Mouse (Mus musculus) urinary bladder, adult 2 months (tissue): ENCODE data around the gene Ms4a14. TPM values are rescaled to one million over a fixed set of nuclear protein-coding genes. Genes with fewer than 3 reads are reported as not detected.
"Not testable (repeated sequence)": the region's sequence is repeated elsewhere in the genome, so short reads cannot be mapped to it uniquely, and the experiment has no call there.

Experiments
- DNase-seq: peaks from one replicate; pipeline ENCODE4 v3.0.0; 2022; ENCODE audit warnings: low spot score
- polyA plus RNA-seq: library from polyadenylated mRNA; depleted of rRNA; stranded (reverse); fragments of >200 nt; gene quantifications from 2 replicates; pipeline ENCODE4 v1.2.3, GENCODE M21; 2012; rRNA removed

Ms4a14 gene
- polyA plus RNA-seq, result 1.6 and 2.0 TPM in 2 replicates

DNA sequence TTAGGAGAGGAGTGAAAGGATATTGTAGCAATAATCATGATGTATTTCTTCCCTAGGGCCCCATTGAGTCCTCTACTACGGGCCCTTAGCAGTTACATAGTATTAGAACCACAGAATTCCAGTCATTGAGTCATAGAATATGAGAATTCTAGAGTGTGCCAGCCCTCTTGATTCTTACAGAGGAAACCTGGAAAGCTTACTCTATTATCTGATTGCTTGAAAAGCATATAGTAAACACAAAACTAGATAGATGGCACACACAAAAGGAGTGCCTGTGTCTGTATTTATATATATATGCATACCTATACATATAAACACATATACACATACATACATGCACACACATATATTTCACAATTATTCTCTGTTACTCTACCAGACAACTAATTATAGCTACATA lies at the start of gene Ms4a14:
Gene Ms4a14 (minus strand): TSS at position 101 of the 400 bp plus-strand sequence.
- DNase-seq, result no peak

- no peak for DNase-seq
Measured at GRCm38 (mm10) chr19:11362002-11362401, 47.7 kb upstream of the Ms4a14 start.

DNA sequence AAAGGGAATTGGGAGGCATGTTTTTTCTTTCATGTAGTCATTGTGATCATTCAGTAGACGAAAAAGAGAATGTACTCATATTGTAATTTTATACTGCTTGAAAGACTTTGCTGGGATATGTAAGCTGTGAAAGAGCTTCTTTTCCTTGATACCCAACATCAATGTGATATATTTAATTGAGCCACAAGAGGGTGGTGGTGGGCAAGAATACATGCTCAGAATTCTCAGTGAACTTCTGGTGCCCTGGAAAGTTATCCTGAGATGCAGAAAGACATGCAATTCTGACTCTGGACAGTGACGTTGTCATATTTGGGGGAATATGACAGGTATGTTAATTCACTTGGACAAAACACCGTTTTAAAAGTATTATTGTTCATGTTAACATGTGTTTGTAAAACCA lies 45.9 kb upstream of the Ms4a14 start:
- DNase-seq, result no peak

- no peak for DNase-seq
Measured at GRCm38 (mm10) chr19:11355730-11356129, 41.5 kb upstream of the Ms4a14 start.

DNA sequence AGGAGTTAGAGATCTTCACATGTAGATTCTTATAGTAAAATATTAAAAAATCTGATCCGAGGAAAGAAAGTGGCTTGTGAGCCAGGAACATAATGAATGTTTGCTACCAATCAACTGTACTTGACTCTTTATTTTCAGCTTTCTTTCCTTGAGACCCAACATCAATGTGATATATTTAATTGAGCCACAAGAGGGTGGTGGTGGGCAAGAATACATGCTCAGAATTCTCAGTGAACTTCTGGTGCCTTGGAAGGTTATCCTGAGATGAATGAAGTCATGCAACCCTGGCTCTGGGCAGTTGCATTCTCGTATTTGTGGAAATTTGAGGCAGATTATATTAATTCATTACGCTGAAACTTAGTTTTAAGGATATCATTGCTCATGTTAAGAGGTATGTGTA lies 37.6 kb upstream of the Ms4a14 start:
- DNase-seq, result no peak

GRCm38 (mm10) chr19:11349698-11350481 lies 35.6 kb upstream of the Ms4a14 start:
- no peak for DNase-seq

DNA sequence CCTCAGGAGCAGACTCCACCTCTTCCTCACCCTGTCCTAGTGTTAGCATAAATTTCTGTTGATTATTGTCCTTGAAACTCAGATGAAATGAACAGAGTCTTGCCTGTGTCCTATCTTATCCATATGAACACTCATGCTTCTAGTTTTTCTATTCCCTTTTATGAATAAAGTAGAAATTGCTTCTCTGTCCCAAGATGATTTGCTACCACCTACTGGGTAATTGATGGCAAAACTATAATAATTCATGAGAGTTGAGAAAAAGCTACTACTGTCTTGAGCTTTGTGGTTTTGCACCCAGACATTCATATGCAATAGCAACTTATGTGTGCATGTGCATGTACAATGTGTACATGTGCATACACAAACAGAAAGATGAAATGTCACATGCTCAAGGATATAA lies 29.7 kb upstream of the Ms4a14 start:
- no peak for DNase-seq

DNA sequence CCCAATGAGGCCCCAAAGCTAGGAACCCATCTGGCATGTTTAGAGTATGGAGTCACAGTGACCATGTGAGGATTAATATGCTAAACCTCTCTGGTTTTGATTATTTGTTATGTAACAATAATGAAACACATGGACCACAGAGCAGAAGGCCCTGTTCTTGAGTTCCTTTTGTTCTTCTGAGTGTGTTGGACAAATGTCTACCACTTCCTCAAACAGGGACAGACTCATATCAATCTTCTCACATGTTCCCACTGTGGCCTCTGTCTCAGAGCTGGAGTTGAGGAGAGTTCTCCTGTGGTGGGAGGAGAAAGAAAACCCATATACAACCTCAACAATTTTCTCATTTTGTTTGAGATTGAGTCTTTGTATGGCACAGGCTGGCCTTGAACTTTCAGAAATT lies 28.9 kb upstream of the Ms4a14 start:
- DNase-seq, result no peak

DNA sequence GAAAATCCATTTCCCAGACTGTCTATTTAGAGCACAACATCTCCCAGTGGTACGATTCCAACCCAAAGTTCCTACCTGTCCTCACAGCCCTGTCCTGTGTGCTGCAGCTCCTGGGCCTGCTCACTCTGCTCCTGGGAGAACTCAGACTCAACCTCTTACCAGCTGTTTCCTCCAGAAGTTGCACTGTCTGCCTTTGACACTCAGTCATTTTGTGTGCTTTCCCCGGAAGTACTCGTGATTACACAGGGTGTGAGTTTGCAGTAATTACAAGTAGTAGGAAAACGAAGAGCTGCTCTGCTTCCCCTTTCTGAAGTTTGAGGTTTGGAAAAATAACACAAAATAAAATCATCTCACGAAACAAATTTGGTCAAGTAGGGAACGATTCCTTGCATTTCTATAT lies 21.7 kb upstream of the Ms4a14 start, which contains the start of gene Ms4a7:
Gene Ms4a7 (minus strand): TSS at position 215 of the 400 bp plus-strand sequence.
- DNase-seq, result no peak

DNA sequence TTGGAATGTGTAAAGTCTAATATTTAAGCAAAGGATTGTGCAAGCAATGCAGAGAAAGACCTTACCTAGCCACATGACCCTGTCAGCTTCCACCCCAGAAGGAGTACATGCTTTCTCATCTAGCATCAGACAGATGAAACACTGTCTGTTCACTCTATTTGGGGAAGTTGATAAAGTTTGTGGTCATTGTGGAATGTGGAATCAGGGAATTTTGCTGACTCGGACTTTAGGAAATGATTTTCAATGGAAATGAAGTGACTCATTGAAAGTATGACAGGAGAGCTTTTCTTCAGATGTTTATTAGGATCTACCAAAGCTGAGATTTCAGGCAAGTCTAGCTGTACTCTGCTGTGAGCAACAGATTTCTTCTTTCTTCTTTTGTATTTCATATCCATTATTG lies 6.9 kb upstream of the Ms4a14 start:
- no peak for DNase-seq

- no peak for DNase-seq
Measured at GRCm38 (mm10) chr19:11316786-11317185, 2.5 kb upstream of the Ms4a14 start.

DNA sequence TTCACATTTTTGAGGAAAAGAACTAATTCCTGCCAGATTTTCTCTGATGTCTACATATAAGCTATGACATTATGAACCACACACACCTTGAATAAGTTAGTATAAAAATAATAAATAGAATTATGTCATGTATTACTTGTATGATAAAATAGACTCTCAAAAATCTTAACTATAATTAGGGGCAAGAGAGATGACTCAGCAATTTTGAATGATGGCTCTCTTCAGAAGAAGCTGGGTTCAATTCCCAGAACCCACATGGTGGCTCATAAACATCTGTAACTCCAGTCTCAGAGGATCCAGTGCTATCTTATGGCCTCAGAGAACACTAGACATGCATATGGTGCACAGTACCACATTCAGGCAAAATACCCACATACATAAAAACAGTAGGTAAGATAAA lies 5.4 kb downstream of the Ms4a14 start:
- no peak for DNase-seq

- DNase-seq, result not testable (repeated sequence)
Measured at GRCm38 (mm10) chr19:11299529-11299928, 14.7 kb downstream of the Ms4a14 start.

DNA sequence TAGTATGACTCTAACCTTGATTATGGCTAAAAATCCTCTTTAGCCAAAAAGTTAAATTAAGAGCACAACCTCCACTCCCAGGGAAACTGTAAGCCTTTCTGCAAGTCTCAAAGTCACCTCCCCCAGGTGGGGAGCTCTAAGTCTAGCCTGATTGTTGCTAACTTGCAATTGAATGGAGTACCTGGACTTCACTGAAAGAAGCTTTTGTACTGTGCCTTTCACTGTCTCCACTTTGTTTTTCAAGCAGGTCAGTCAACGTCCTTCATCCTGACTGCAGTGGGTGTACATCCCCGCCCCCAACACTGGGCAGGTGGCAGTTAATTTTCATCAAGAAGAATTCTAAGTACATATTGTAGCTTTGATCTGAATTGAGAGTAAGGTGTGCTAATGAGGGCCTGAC lies 15.3 kb downstream of the Ms4a14 start:
- DNase-seq, result no peak

DNA sequence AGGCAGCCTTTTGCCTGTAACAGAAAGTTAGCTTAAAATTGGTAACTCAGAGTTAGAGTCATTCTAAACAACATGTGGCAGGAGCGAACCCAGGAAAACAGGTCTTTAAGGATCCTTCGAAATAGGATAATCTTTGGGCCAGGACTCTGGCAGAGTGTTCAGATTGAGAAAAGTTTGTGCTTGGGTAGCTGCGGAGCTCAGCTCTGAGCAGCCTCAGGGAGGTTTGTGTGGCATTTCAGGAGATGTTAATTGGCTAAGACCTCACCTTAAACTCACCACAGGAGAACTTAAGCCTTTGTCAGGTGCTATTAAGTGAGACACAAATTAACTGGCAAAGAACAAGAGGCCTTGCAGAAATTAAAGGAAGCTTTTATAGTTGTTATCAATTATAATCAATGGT lies 20.6 kb downstream of the Ms4a14 start:
- DNase-seq, result not testable (repeated sequence)

DNA sequence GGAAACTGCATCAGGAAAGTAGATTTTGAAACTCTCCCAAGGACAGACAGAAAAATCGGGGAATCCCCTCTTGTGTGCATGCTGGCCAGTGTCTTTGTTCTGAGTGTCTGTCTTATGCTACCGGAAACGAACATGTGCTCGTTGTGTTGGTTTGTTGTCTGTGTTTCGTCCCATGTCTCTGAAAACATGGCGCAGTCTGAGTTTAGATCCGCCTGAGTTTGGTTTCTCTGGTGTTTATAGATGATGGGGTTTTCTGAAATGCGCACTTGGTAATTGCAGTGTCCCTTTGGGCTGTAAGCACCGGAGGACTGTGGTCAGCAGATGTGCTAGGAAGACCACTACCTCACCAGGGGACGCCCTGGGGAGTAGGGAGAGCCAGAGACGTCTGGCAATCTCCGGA lies 21.3 kb downstream of the Ms4a14 start:
- DNase-seq, result no peak

GRCm38 (mm10) chr19:11283773-11284172 lies 30.5 kb downstream of the Ms4a14 start, which contains the start of gene Ms4a5:
Gene Ms4a5, minus strand, starts transcription at chr19:11283873.
- no peak for DNase-seq

DNA sequence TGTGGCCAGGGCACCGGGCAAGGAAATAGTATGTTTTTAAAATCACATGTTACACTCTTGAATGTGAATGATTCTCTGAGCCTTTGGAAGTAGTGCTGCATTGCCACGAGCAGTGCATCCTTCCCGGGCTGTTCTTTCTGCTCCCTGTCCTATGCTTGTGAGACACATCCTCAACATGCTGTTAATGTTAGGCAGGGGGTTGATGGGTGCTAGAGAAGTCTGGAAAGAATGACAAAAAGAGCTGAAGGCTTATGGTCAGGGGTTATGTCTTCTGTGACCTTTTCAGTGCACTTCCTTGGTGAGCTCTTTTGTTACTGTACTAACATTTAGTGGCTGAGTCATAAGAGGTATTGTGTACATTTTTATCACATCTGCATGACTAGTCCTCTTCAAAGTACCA lies 34.0 kb downstream of the Ms4a14 start:
- DNase-seq, result no peak

GRCm38 (mm10) chr19:11276431-11276830 lies 37.8 kb downstream of the Ms4a14 start:
- no peak for DNase-seq

DNA sequence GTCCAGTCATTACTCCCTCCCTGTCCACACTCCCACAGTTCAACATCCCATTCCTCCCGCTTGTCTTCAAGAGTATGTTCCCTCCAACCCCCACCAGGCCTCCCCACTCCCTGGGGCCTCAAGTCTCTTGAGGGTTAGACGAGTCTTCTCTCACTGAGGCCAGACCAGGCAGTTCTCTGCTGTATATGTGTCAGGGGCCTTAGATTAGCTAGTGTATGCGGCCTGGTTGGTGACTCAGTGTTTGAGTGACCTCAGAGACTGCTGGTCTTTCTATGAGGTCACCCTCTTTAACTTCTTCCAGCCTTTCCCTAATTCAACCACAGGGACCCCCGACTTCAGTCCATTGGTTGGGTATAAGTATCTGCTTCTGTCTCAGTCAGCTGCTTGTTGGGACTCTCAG lies 47.3 kb downstream of the Ms4a14 start:
- no peak for DNase-seq

DNA sequence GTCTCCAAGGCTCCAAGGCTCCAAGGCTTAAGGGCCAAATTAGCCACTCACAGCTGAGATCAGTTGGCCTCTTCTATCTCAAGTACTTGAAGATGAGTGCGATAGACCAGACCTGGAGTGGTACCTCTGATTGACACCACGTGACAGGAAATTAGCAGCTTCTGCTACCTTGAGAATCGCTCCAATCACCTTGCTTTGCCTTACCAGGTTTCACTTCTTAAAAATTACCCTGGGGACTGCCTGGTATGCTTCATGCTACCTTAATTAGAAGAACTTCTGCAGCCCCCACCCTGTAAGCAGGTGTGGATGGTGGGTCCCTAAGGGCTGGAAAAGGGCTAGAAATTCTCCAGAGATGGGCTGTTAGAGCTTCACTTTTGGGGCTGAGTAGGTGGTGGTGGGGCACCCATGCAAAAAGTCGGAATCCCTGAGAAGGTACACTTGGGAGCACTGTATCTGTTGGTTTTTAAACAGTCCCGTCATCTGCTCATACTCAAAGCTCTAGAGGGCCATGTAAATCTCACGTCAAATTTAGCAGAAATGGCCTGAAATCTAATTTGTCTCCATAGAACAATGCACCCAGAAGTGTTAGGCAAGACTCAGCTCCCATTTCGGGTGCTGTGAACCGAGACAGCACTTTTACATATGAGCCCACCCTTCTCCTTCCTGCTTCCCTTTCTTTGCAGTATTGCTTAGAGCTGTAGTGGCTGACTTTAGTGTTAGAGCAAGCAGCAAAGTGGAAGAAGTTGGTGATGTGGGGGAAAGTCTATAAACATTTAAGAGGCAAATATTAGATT lies 48.0 kb downstream of the Ms4a14 start, which contains the start of gene Ms4a1:
Gene Ms4a1 (minus strand): TSS at position 190 of the 794 bp plus-strand sequence.
- DNase-seq, result no peak

DNA sequence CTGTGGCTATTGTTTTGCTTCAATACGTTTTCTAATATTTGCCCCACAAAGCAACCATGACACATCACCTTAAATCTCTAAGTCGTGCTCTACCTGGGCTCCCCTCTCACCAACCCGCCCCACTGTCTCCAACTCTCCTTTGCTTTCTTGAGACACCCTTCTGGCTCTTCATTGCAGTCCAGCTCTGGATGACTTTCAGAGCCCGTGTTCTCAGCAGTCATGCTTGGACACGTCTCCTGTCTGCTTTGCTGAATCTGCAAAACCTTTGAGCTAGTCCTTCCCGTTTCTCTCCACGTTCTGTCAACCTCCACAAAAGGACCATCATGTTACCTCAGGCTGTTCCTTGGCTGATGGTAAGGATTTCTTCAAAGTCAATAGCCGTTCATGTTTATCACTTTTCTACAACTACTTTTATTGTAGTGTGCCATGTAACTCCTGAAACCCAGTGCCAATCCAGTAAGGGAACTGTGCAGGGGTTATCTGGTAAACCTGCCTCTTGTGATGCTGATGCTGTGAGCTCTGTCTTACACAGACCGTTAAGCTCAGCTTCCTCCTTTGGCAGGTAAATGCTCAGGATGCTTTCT lies 49.6 kb downstream of the Ms4a14 start:
- no peak for DNase-seq
